Mouse (Mus musculus) granulocyte monocyte progenitor cell, adult 5-6 weeks (primary cell): Measurements from ENCODE around the gene Ghrl. TPM values are rescaled to one million over a fixed set of nuclear protein-coding genes. Genes with fewer than 3 reads are reported as not detected.
"Not testable (repeated sequence)": the region's sequence is repeated elsewhere in the genome, so short reads cannot be mapped to it uniquely, and the experiment has no call there.

Experiments
- ATAC-seq: replicated peaks from 2 replicates; pipeline ENCODE4 v1.8.0; 2016; ENCODE audit warnings: mild to moderate bottlenecking, moderate TSS enrichment, inconsistent platforms; ENCODE audit not compliant: poor library complexity, severe bottlenecking
- total RNA-seq, 2 experiments: library from RNA; stranded (forward) in 1 of 2; stranded (reverse) in 1 of 2; fragments of 200-712, 200-1000 nt in 1 of 2; fragments of >200 nt in 1 of 2; fragmentation: Nextera tagmentation in 1 of 2; gene quantifications; 2 replicates each; pipeline ENCODE4 v1.2.3; 2014 to 2017

Ghrl gene
- total RNA-seq (2014; fragmentation: Nextera tagmentation): not detected in 2 replicates
- 3.2 TPM in 1 of 2 replicates, not detected in the other for total RNA-seq (2017)

GRCm38 (mm10) chr6:113719878-113720277, at the start of gene Ghrl:
TSS of gene Ghrl (minus strand) at chr6:113719880.
- no peak for ATAC-seq

GRCm38 (mm10) chr6:113768804-113769203, 49.1 kb upstream of the Ghrl start:
- ATAC-seq: no peak

GRCm38 (mm10) chr6:113761644-113762043, 42.0 kb upstream of the Ghrl start:
- peak; percentile 72 for ATAC-seq

- ATAC-seq: peak; percentile 69
Observed at GRCm38 (mm10) chr6:113749119-113749685, 29.5 kb upstream of the Ghrl start.

GRCm38 (mm10) chr6:113748351-113748750, 28.7 kb upstream of the Ghrl start:
- ATAC-seq: peak; percentile 46

- no peak for ATAC-seq
Observed at GRCm38 (mm10) chr6:113747284-113747683, 27.6 kb upstream of the Ghrl start.

- no peak for ATAC-seq
Observed at GRCm38 (mm10) chr6:113745117-113745516, 25.4 kb upstream of the Ghrl start.

- no peak for ATAC-seq
Observed at GRCm38 (mm10) chr6:113743111-113743510, 23.4 kb upstream of the Ghrl start.

- ATAC-seq: no peak
Observed at GRCm38 (mm10) chr6:113742321-113742720, 22.6 kb upstream of the Ghrl start.

GRCm38 (mm10) chr6:113741425-113741824, 21.7 kb upstream of the Ghrl start:
- ATAC-seq: 0 out of 2 replicates have a peak, but pooled peaks have one; percentile 34

- ATAC-seq: peak; percentile 98
Observed at GRCm38 (mm10) chr6:113740236-113741217, 20.8 kb upstream of the Ghrl start, which contains the start of gene Sec13. TSS of gene Sec13 (minus strand) at chr6:113740743.

- no peak for ATAC-seq
Observed at GRCm38 (mm10) chr6:113737318-113738046, 17.8 kb upstream of the Ghrl start.

- ATAC-seq: no peak
Observed at GRCm38 (mm10) chr6:113731296-113731695, 11.6 kb upstream of the Ghrl start.

- ATAC-seq: no peak
Observed at GRCm38 (mm10) chr6:113728181-113728580, 8.5 kb upstream of the Ghrl start.

GRCm38 (mm10) chr6:113721061-113721460, 1.4 kb upstream of the Ghrl start:
- ATAC-seq: no peak

- no peak for ATAC-seq
Observed at GRCm38 (mm10) chr6:113717541-113717940, 2.1 kb downstream of the Ghrl start.

- ATAC-seq: 0 out of 2 replicates have a peak, but pooled peaks have one; percentile 4
Observed at GRCm38 (mm10) chr6:113714797-113715196, 4.9 kb downstream of the Ghrl start.

- peak; percentile 86 for ATAC-seq
Observed at GRCm38 (mm10) chr6:113714276-113714675, 5.4 kb downstream of the Ghrl start.

- not testable (repeated sequence) for ATAC-seq
Observed at GRCm38 (mm10) chr6:113713389-113713788, 6.3 kb downstream of the Ghrl start.

- ATAC-seq: no peak
Observed at GRCm38 (mm10) chr6:113712718-113713117, 7.0 kb downstream of the Ghrl start.
